Mouse (Mus musculus) neural tube, postnatal 0 days (tissue): ENCODE measurements around the gene Klhl1. TPM values are rescaled to one million over a fixed set of nuclear protein-coding genes. Genes with fewer than 3 reads are reported as not detected.

Experiments used
- polyA plus RNA-seq: library from polyadenylated mRNA; unstranded; fragments of >200 nt; fragmentation: Nextera tagmentation; extraction: Ambion mirVana; gene quantifications from 2 replicates; pipeline ENCODE4 v1.2.1, GENCODE M21; 2015

Klhl1 gene
- polyA plus RNA-seq, result 6.2 and 6.9 TPM in 2 replicates

GRCm38 (mm10) chr14:96518954-96519682 is at the start of gene Klhl1:
TSS of gene Klhl1 (minus strand) at chr14:96519102.

